Mouse (Mus musculus) liver, embryonic 14.5 days (tissue): ENCODE data around the gene Olfr281. TPM values are rescaled to one million over a fixed set of nuclear protein-coding genes. Genes with fewer than 3 reads are reported as not detected.
"Not testable (repeated sequence)": the region's sequence is repeated elsewhere in the genome, so short reads cannot be mapped to it uniquely, and the experiment has no call there.

Experiments used
- ATAC-seq: fragments of 200-750 bp; cut with Nextera tagmentation; 2 replicates; pipeline ENCODE4 v1.8.0; 2017; ENCODE audit warnings: moderate number of reproducible peaks, mild to moderate bottlenecking, moderate library complexity; ENCODE audit not compliant: insufficient read depth
- DNase-seq, 3 experiments: peaks; one replicate each; pipeline ENCODE4 v3.0.0-alpha.2; 2012 to 2013; ENCODE audit warnings: low read depth in 3 of 3, low spot score in 3 of 3
- H3K27ac ChIP-seq: fragments of 300-500 bp; sonication (generic); 2 replicates; pipeline ENCODE4 v1.5.1; 2014; ENCODE audit warnings: moderate library complexity, mild to moderate bottlenecking, control low read depth, inconsistent platforms
- H3K27me3 ChIP-seq: fragments of 300-500 bp; sonication (generic); 2 replicates; pipeline ENCODE4 v1.6.1; 2014; ENCODE audit warnings: mild to moderate bottlenecking, low read length, moderate library complexity; ENCODE audit not compliant: control insufficient read depth, insufficient read depth
- H3K36me3 ChIP-seq: fragments of 300-500 bp; sonication (generic); replicated peaks from 2 replicates; pipeline ENCODE4 v1.6.1; 2014; ENCODE audit warnings: low read depth; ENCODE audit not compliant: control insufficient read depth, insufficient read depth
- H3K4me1 ChIP-seq, 2 experiments: fragments of 200-500 bp in 1 of 2; fragments of 300-500 bp in 1 of 2; sonication (generic) in 1 of 2; replicated peaks; 2 replicates each; pipeline ENCODE4 v1.6.1; 2012 to 2014; ENCODE audit warnings: antibody characterized with exemption in 1 of 2, inconsistent platforms in 1 of 2, low read length in 1 of 2; ENCODE audit not compliant: control insufficient read depth in 2 of 2, insufficient read depth in 2 of 2
- H3K4me2 ChIP-seq: fragments of 300-500 bp; sonication (generic); 2 replicates; pipeline ENCODE4 v1.6.1; 2014; ENCODE audit warnings: low read depth, mild to moderate bottlenecking, control low read depth, moderate library complexity
- H3K4me3 ChIP-seq, 2 experiments: fragments of 200-500 bp in 1 of 2; fragments of 300-500 bp in 1 of 2; sonication (generic) in 1 of 2; 2 replicates each; pipeline ENCODE4 v1.5.1; 2012 to 2014; ENCODE audit warnings: low read depth in 2 of 2, low read length in 2 of 2, mild to moderate bottlenecking in 2 of 2, control low read depth in 1 of 2, inconsistent platforms in 1 of 2, moderate library complexity in 1 of 2; ENCODE audit not compliant: insufficient read depth in 1 of 2
- H3K9ac ChIP-seq: fragments of 300-500 bp; sonication (generic); replicated peaks from 2 replicates; pipeline ENCODE4 v1.6.1; 2014; ENCODE audit warnings: mild to moderate bottlenecking, control low read depth, moderate library complexity
- H3K9me3 ChIP-seq: fragments of 300-500 bp; sonication (generic); 2 replicates; pipeline ENCODE4 v1.6.1; 2016; ENCODE audit warnings: low read length, mixed read lengths; ENCODE audit not compliant: control insufficient read depth
- CTCF ChIP-seq: IDR thresholded peaks from 2 replicates; pipeline ENCODE4 v1.5.1; 2016; ENCODE audit warnings: antibody characterized with exemption, low read depth, control low read depth
- EP300 ChIP-seq: IDR thresholded peaks from 2 replicates; pipeline ENCODE4 v1.6.1; 2016; ENCODE audit warnings: antibody characterized with exemption, low read depth
- WGBS: fragments of 180-500 bp; shearing (Covaris S2); extraction: QIAGEN DNeasy Blood & Tissue Kit; methylation state at CpG from one replicate; pipeline ENCODE4 v1.1.7; 2014; ENCODE audit not compliant: insufficient replicate concordance; 5-methylcytosine and 5-hydroxymethylcytosine counted together
- polyA plus RNA-seq, 2 experiments: library from polyadenylated mRNA; depleted of rRNA in 1 of 2; stranded (reverse) in 1 of 2; unstranded in 1 of 2; fragments of >200 nt; fragmentation: Nextera tagmentation in 1 of 2; extraction: Ambion mirVana in 1 of 2; gene quantifications; 2 replicates each; pipeline versions ENCODE4 v1.2.1 to v1.2.3; 2012 to 2014

Olfr281 gene
- polyA plus RNA-seq, 2 experiments: not detected

- Histone ChIP-seq H3K27ac (no peak overlapping the region), H3K36me3 (no peaks in the 10 kb centered on the region), H3K9ac (no peak overlapping the region), H3K9me3 (no peaks in the 10 kb centered on the region), H3K27me3 (no peaks in the 10 kb centered on the region), H3K4me1 (no peaks in the 10 kb centered on the region), H3K4me3 (no peak overlapping the region), H3K4me2 (no peak overlapping the region)
- TF ChIP-seq EP300: no peak
- TF ChIP-seq CTCF: no peak
- WGBS: 50% methylated on average over 7 of the region's 7 CpGs
- no peak for DNase-seq
- ATAC-seq: no peak
These were observed 34.3 kb upstream of the Olfr281 start for GRCm38 (mm10) chr15:98418096-98418495.

- Histone ChIP-seq H3K36me3 (no peaks in the 10 kb centered on the region), H3K27me3 (no peaks in the 10 kb centered on the region), H3K27ac (no peak overlapping the region), H3K9ac (no peak overlapping the region), H3K4me2 (no peak overlapping the region), H3K9me3 (no peaks in the 10 kb centered on the region), H3K4me3 (no peak overlapping the region), H3K4me1 (no peaks in the 10 kb centered on the region)
- DNase-seq (no peak), ATAC-seq (no peak)
- TF ChIP-seq CTCF: no peak
- TF ChIP-seq EP300: no peak
- 45% methylated on average over 4 of the region's 4 CpGs for WGBS
These were observed 31.5 kb upstream of the Olfr281 start for GRCm38 (mm10) chr15:98420897-98421296.

GRCm38 (mm10) chr15:98424326-98424725 lies 28.1 kb upstream of the Olfr281 start:
- Histone ChIP-seq H3K9me3 (no peaks in the 10 kb centered on the region), H3K4me3 (no peak overlapping the region), H3K27me3 (no peaks in the 10 kb centered on the region), H3K36me3 (no peaks in the 10 kb centered on the region), H3K9ac (no peak overlapping the region), H3K4me2 (no peak overlapping the region), H3K27ac (no peak overlapping the region), H3K4me1 (no peaks in the 10 kb centered on the region)
- TF ChIP-seq EP300 (no peak), CTCF (no peak)
- ATAC-seq (no peak), DNase-seq (no peak)
- 59% methylated on average over 14 of the region's 14 CpGs for WGBS

- ATAC-seq (no peak), DNase-seq (no peak)
- Histone ChIP-seq H3K4me2 (no peak overlapping the region), H3K9ac (no peak overlapping the region), H3K4me3 (no peak overlapping the region), H3K27ac (no peak overlapping the region), H3K27me3 (no peaks in the 10 kb centered on the region), H3K9me3 (no peaks in the 10 kb centered on the region), H3K36me3 (no peaks in the 10 kb centered on the region), H3K4me1 (no peaks in the 10 kb centered on the region)
- no peak for TF ChIP-seq CTCF
- no peak for TF ChIP-seq EP300
- WGBS: 51% methylated on average over 6 of the region's 6 CpGs
These were observed 27.6 kb upstream of the Olfr281 start for GRCm38 (mm10) chr15:98424753-98425152.

GRCm38 (mm10) chr15:98425188-98425587 lies 27.2 kb upstream of the Olfr281 start:
- Histone ChIP-seq H3K4me1 (no peaks in the 10 kb centered on the region), H3K9ac (no peak overlapping the region), H3K9me3 (no peaks in the 10 kb centered on the region), H3K27me3 (no peaks in the 10 kb centered on the region), H3K4me3 (no peak overlapping the region), H3K36me3 (no peaks in the 10 kb centered on the region), H3K27ac (no peak overlapping the region), H3K4me2 (no peak overlapping the region)
- 71% methylated on average over 7 of the region's 7 CpGs for WGBS
- no peak for TF ChIP-seq CTCF
- no peak for TF ChIP-seq EP300
- DNase-seq (no peak), ATAC-seq (no peak)

GRCm38 (mm10) chr15:98430925-98431324 lies 21.5 kb upstream of the Olfr281 start, which contains the start of gene Olfr282:
TSS of gene Olfr282 (plus strand) at chr15:98431225.
- ATAC-seq, H3K4me1 ChIP-seq, H3K4me3 ChIP-seq, DNase-seq, H3K9ac ChIP-seq, H3K4me2 ChIP-seq, H3K27ac ChIP-seq, H3K36me3 ChIP-seq, H3K27me3 ChIP-seq, H3K9me3 ChIP-seq: not testable (repeated sequence)
- WGBS: 59% methylated on average over 5 of the region's 5 CpGs
